Mouse (Mus musculus) CH12.LX (cell line): ENCODE measurements around the gene Ubxn10. TPM values are rescaled to one million over a fixed set of nuclear protein-coding genes. Genes with fewer than 3 reads are reported as not detected.

Source experiments
- DNase-seq: peaks from one replicate; pipeline ENCODE4 v3.0.0-alpha.2; 2013; ENCODE audit errors: extremely low read depth
- H3K27ac ChIP-seq: 2 replicates; pipeline ENCODE4 v1.5.1; 2012; ENCODE audit warnings: low read depth, mild to moderate bottlenecking, control low read depth, moderate library complexity; ENCODE audit not compliant: insufficient read depth
- H3K27me3 ChIP-seq: replicated peaks from 2 replicates; pipeline ENCODE3; 2012; ENCODE audit warnings: inconsistent platforms
- H3K36me3 ChIP-seq, 2 experiments: replicated peaks in 1 of 2; 2 replicates each; pipeline versions ENCODE3 to v1.6.1; 2012; ENCODE audit warnings: inconsistent platforms in 1 of 2, low read length in 1 of 2, mild to moderate bottlenecking in 1 of 2, mixed read lengths in 1 of 2, moderate library complexity in 1 of 2; ENCODE audit not compliant: control insufficient read depth in 1 of 2, insufficient read depth in 1 of 2
- H3K4me1 ChIP-seq, 2 experiments: 2 replicates each; pipeline ENCODE4 v1.6.1; 2012; ENCODE audit warnings: inconsistent platforms in 1 of 2, moderate library complexity in 1 of 2; ENCODE audit not compliant: insufficient read depth in 2 of 2, control insufficient read depth in 1 of 2
- H3K4me2 ChIP-seq: 2 replicates; pipeline ENCODE4 v1.6.1; 2012; ENCODE audit warnings: low read depth, mild to moderate bottlenecking, control low read depth; ENCODE audit not compliant: poor library complexity, insufficient read depth, severe bottlenecking
- H3K4me3 ChIP-seq, 3 experiments: fragments of 150-350 bp in 1 of 3; sonication (generic) in 1 of 3; replicated peaks in 1 of 3; 2 replicates each; pipeline versions ENCODE3 to v1.5.1; 2011 to 2012; ENCODE audit warnings: low read depth in 2 of 3, low read length in 2 of 3, mild to moderate bottlenecking in 2 of 3, moderate library complexity in 2 of 3, control low read depth in 1 of 3, improper control_type of control experiment in 1 of 3, inconsistent platforms in 1 of 3, mixed read lengths in 1 of 3; ENCODE audit not compliant: poor library complexity in 1 of 3
- H3K79me2 ChIP-seq: replicated peaks from 2 replicates; pipeline ENCODE4 v1.6.1; 2012; ENCODE audit warnings: mild to moderate bottlenecking, moderate library complexity; ENCODE audit not compliant: control insufficient read depth, poor library complexity, insufficient read depth, severe bottlenecking; ENCODE audit errors: extremely low read depth
- H3K9ac ChIP-seq: 2 replicates; pipeline ENCODE4 v1.6.1; 2012; ENCODE audit warnings: low read depth, mild to moderate bottlenecking, control low read depth, moderate library complexity; ENCODE audit not compliant: insufficient read depth
- H3K9me3 ChIP-seq: replicated peaks from 2 replicates; pipeline ENCODE3; 2012; ENCODE audit warnings: low read length, inconsistent platforms, mixed read lengths
- BHLHE40 ChIP-seq: IDR thresholded peaks from 2 replicates; pipeline ENCODE4 v1.6.1; 2011; ENCODE audit warnings: mild to moderate bottlenecking, low read depth, low read length, improper control_type of control experiment
- CHD2 ChIP-seq: IDR thresholded peaks from 2 replicates; pipeline ENCODE4 v1.6.1; 2011; ENCODE audit warnings: low read length, improper control_type of control experiment
- E2F4 ChIP-seq: IDR thresholded peaks from 2 replicates; pipeline ENCODE4 v1.6.1; 2011; ENCODE audit warnings: low read depth, low read length, improper control_type of control experiment; ENCODE audit not compliant: insufficient replicate concordance
- EP300 ChIP-seq: IDR thresholded peaks from 2 replicates; pipeline ENCODE4 v1.6.1; 2011; ENCODE audit warnings: low read length, improper control_type of control experiment
- ETS1 ChIP-seq: conservative IDR thresholded peaks from 2 replicates; pipeline ENCODE4 v1.6.1; 2012; ENCODE audit warnings: low read depth, mild to moderate bottlenecking, inconsistent platforms, low read length, improper control_type of control experiment, moderate library complexity
- IRF4 ChIP-seq: IDR thresholded peaks from 2 replicates; pipeline ENCODE4 v1.6.1; 2014; ENCODE audit warnings: low read depth, mild to moderate bottlenecking, inconsistent platforms, low read length, improper control_type of control experiment
- JUND ChIP-seq: conservative IDR thresholded peaks from 2 replicates; pipeline ENCODE4 v1.6.1; 2011; ENCODE audit warnings: low read depth, low read length, improper control_type of control experiment
- KAT2A ChIP-seq: IDR thresholded peaks from 2 replicates; pipeline ENCODE4 v1.6.1; 2012; ENCODE audit warnings: low read length, improper control_type of control experiment, inconsistent platforms; ENCODE audit not compliant: insufficient replicate concordance
- MAX ChIP-seq: IDR thresholded peaks from 2 replicates; pipeline ENCODE4 v1.6.1; 2011; ENCODE audit warnings: low read length, improper control_type of control experiment
- MAZ ChIP-seq: IDR thresholded peaks from 2 replicates; pipeline ENCODE4 v1.6.1; 2012; ENCODE audit warnings: low read depth, mild to moderate bottlenecking, inconsistent platforms, low read length, improper control_type of control experiment, moderate library complexity
- MEF2A ChIP-seq: IDR thresholded peaks from 2 replicates; pipeline ENCODE4 v1.6.1; 2014; ENCODE audit warnings: low read depth, mild to moderate bottlenecking, inconsistent platforms, low read length, improper control_type of control experiment, borderline replicate concordance
- MYC ChIP-seq: IDR thresholded peaks from 2 replicates; pipeline ENCODE4 v1.6.1; 2011; ENCODE audit warnings: low read depth, mild to moderate bottlenecking, improper control_type of control experiment, low read length
- NELFE ChIP-seq: IDR thresholded peaks from 2 replicates; pipeline ENCODE4 v1.6.1; 2011; ENCODE audit warnings: low read depth, low read length, improper control_type of control experiment
- NRF1 ChIP-seq: IDR thresholded peaks from 2 replicates; pipeline ENCODE4 v1.6.1; 2014; ENCODE audit warnings: low read depth, mild to moderate bottlenecking, inconsistent platforms, low read length, improper control_type of control experiment, moderate library complexity
- POLR2AphosphoS2 ChIP-seq: IDR thresholded peaks from 2 replicates; pipeline ENCODE4 v1.6.1; 2011; ENCODE audit warnings: low read depth, low read length, improper control_type of control experiment
- RAD21 ChIP-seq: IDR thresholded peaks from 2 replicates; pipeline ENCODE4 v1.6.1; 2011; ENCODE audit warnings: low read depth, mild to moderate bottlenecking, low read length, improper control_type of control experiment, moderate library complexity
- SMC3 ChIP-seq: IDR thresholded peaks from 2 replicates; pipeline ENCODE4 v1.6.1; 2011; ENCODE audit warnings: low read depth, low read length, improper control_type of control experiment
- TCF12 ChIP-seq: IDR thresholded peaks from 2 replicates; pipeline ENCODE4 v1.6.1; 2014; ENCODE audit warnings: low read depth, mild to moderate bottlenecking, inconsistent platforms, low read length, improper control_type of control experiment
- USF1 ChIP-seq: IDR thresholded peaks from 2 replicates; pipeline ENCODE4 v1.6.1; 2014; ENCODE audit warnings: low read depth, mild to moderate bottlenecking, inconsistent platforms, low read length, improper control_type of control experiment
- USF2 ChIP-seq: conservative IDR thresholded peaks from 2 replicates; pipeline ENCODE4 v1.6.1; 2011; ENCODE audit warnings: low read depth, low read length, improper control_type of control experiment
- ZKSCAN1 ChIP-seq: IDR thresholded peaks from 2 replicates; pipeline ENCODE4 v1.6.1; 2012; ENCODE audit warnings: low read depth, inconsistent platforms, low read length, improper control_type of control experiment, borderline replicate concordance
- ZMIZ1 ChIP-seq: IDR thresholded peaks from 2 replicates; pipeline ENCODE4 v1.6.1; 2012; ENCODE audit warnings: low read depth, mild to moderate bottlenecking, inconsistent platforms, low read length, improper control_type of control experiment
- ZNF384 ChIP-seq: IDR thresholded peaks from 2 replicates; pipeline ENCODE4 v1.6.1; 2012; ENCODE audit warnings: low read depth, low read length, improper control_type of control experiment, inconsistent platforms
- dilution Hi-C: fragments of 300-500 bp; cut with MboI; formaldehyde crosslinking; loops from 2 replicates; pipeline ENCODE4 v1.14.3; 2020; ENCODE audit warnings: low sequenced_read_pairs; ENCODE audit not compliant: extremely low pct_unique_long_range_greater_than_20kb, extremely low pct_ligation_motif_present
- in situ Hi-C: fragments of 300-500 bp; cut with MboI; formaldehyde crosslinking; loops from 3 replicates; pipeline ENCODE4 v1.14.3; 2019; ENCODE audit warnings: low sequenced_read_pairs, low pct_ligation_motif_present, low pct_unique_long_range_greater_than_20kb, mixed read lengths
- polyA plus RNA-seq: library from polyadenylated mRNA; unstranded; fragments of >175 nt; gene quantifications from 2 replicates; pipeline ENCODE4 v1.2.1, GENCODE M21; 2012; ENCODE audit warnings: low read depth; ENCODE audit not compliant: insufficient read length
- total RNA-seq, 2 experiments: library from RNA; depleted of rRNA; stranded (reverse); fragments of 300-350 nt in 1 of 2; fragments of >200 nt in 1 of 2; gene quantifications; 2 replicates each; pipeline ENCODE4 v1.2.3; 2012 to 2014

Gene Ubxn10
- total and polyA plus RNA-seq, 3 experiments = not detected

DNA sequence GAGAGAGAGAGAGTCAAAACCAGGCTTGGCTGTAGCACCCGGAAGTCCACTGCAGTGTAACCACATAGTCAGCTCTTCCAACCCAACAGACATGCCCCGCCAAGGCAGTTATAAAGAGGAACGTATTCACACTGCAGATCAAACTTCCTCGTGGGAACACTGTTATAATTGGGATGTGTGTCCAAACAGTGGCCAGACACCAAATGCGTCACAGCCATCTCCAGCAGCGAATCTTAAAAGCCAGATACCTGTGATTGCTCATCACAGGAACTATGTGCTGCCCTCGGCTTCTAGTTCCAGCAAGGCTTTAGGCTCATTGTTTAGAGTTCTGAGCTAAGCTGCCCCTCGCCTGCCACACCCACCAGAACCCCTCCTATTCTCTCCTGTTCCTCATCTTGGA lies 34.4 kb downstream of the Ubxn10 start:
- H3K4me3 ChIP-seq = no peak overlapping the region

DNA sequence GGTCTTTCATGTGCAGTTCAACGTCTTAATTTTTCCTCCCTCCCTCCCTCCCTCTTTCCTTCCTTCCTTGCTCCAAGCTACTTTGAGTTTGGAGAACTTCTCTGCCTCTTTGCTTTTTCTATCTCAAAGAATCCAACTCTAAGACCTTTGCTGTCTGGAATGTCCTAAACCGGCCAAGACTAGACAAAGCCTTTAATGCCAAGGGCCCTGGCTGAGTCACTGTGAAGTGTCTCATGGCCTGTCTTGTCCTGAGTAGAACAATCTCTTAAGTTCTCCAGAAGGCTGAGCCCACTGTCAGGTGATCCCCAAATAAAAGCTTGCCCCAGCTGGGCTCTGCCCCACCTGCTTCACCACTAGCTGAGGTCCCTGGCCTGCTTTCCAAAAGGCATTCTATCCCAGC lies 34.9 kb downstream of the Ubxn10 start:
- peaks cover 69% of the 10 kb centered on the region for H3K27me3 ChIP-seq
- no peak overlapping the region for H3K4me3 ChIP-seq
- in situ Hi-C loops = no loop called here
- H3K79me2 ChIP-seq = no peaks in the 10 kb centered on the region
- peaks cover 9% of the 10 kb centered on the region for H3K9me3 ChIP-seq
- no peak overlapping the region for H3K27ac ChIP-seq
- no peak overlapping the region for H3K4me2 ChIP-seq
- H3K36me3 ChIP-seq = no peaks in the 10 kb centered on the region
- no peaks in the 10 kb centered on the region for H3K4me1 ChIP-seq
- H3K9ac ChIP-seq = no peak overlapping the region
- dilution Hi-C loops = no loop called here
- no peak for DNase-seq
- TF ChIP-seq ETS1 (no peak), EP300 (no peak)

More for the DNA sequence above, 34.4 kb downstream of the Ubxn10 start:
- Histone ChIP-seq H3K4me1 (no peaks in the 10 kb centered on the region), H3K36me3 (no peaks in the 10 kb centered on the region), H3K79me2 (no peaks in the 10 kb centered on the region), H3K27me3 (peaks cover 70% of the 10 kb centered on the region), H3K9ac (no peak overlapping the region), H3K4me2 (no peak overlapping the region), H3K27ac (no peak overlapping the region), H3K9me3 (peaks cover 12% of the 10 kb centered on the region)
- TF ChIP-seq IRF4 (no peak), POLR2AphosphoS2 (no peak), MAX (no peak), USF1 (no peak), BHLHE40 (no peak), CHD2 (no peak), SMC3 (no peak), ZNF384 (no peak), RAD21 (no peak), E2F4 (no peak), MEF2A (no peak), TCF12 (no peak)
- in situ Hi-C loops = no loop called here
- dilution Hi-C loops = no loop called here
- no peak for DNase-seq

DNA sequence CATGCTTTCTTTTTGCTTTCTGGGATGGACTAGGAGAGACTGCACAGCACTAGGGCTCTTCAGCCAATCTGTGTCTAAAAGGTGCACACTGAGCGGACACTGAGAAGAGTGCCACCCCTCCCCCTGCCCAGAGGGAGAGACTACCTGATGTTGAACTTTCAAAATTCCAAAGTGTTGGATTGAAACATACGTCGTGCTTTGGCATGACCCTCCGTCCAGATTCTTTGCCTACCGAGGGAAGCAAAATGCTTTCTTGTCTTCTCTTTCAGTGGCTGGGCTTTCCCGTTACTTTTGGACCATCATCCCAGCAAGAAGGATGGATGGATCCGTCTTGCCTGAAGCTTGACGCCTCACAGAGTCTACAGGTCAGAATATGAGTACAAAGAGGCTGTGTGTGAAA lies 35.9 kb downstream of the Ubxn10 start:
- Histone ChIP-seq H3K4me3 (no peak overlapping the region), H3K4me1 (no peaks in the 10 kb centered on the region), H3K79me2 (no peaks in the 10 kb centered on the region), H3K4me2 (no peak overlapping the region), H3K9me3 (peaks cover 3% of the 10 kb centered on the region), H3K9ac (no peak overlapping the region), H3K27me3 (peaks cover 75% of the 10 kb centered on the region), H3K27ac (no peak overlapping the region), H3K36me3 (no peaks in the 10 kb centered on the region)
- in situ Hi-C loops = no loop called here
- DNase-seq = no peak
- dilution Hi-C loops = no loop called here
- TF ChIP-seq MAX (no peak), JUND (no peak), KAT2A (no peak), ZMIZ1 (no peak), MYC (no peak), MAZ (no peak), NRF1 (no peak), MEF2A (no peak), NELFE (no peak), TCF12 (no peak), BHLHE40 (no peak), CHD2 (no peak), ZKSCAN1 (no peak), USF2 (no peak), ZNF384 (no peak)
